Mouse (Mus musculus): ENCODE measurements around the gene Tet3.
"Not testable (repeated sequence)": the region's sequence is repeated elsewhere in the genome, so short reads cannot be mapped to it uniquely, and the experiment has no call there.

The Tet3 gene

GRCm38 (mm10) chr6:83361523-83362248 lies 97.2 kb downstream of the Tet3 start:
- no peak for DNase-seq

GRCm38 (mm10) chr6:83357436-83357835 lies 101.4 kb downstream of the Tet3 start:
- DNase-seq, result no peak

GRCm38 (mm10) chr6:83356569-83357138 lies 102.2 kb downstream of the Tet3 start:
- peak; percentile 86 for DNase-seq

GRCm38 (mm10) chr6:83354856-83355781 lies 103.8 kb downstream of the Tet3 start:
- DNase-seq, result no peak

GRCm38 (mm10) chr6:83352666-83353410 lies 106.0 kb downstream of the Tet3 start:
- DNase-seq, result no peak

- DNase-seq, result no peak
Measured at GRCm38 (mm10) chr6:83351490-83352160, 107.3 kb downstream of the Tet3 start.

- no peak for DNase-seq
Measured at GRCm38 (mm10) chr6:83350851-83351405, 108.0 kb downstream of the Tet3 start.

- DNase-seq, result no peak
Measured at GRCm38 (mm10) chr6:83350172-83350571, 108.7 kb downstream of the Tet3 start.

GRCm38 (mm10) chr6:83349274-83349958 lies 109.5 kb downstream of the Tet3 start:
- DNase-seq, result peak; percentile 96

- DNase-seq, result no peak
Measured at GRCm38 (mm10) chr6:83348873-83349272, 110.0 kb downstream of the Tet3 start, which contains the start of gene Bola3. Gene Bola3 (plus strand): TSS chr6:83349147.

- no peak for DNase-seq
Measured at GRCm38 (mm10) chr6:83347916-83348315, 111.0 kb downstream of the Tet3 start.

- DNase-seq, result not testable (repeated sequence)
Measured at GRCm38 (mm10) chr6:83345285-83345684, 113.6 kb downstream of the Tet3 start.

- no peak for DNase-seq
Measured at GRCm38 (mm10) chr6:83342957-83343356, 115.9 kb downstream of the Tet3 start.

- DNase-seq, result no peak
Measured at GRCm38 (mm10) chr6:83341387-83341786, 117.5 kb downstream of the Tet3 start.

- no peak for DNase-seq
Measured at GRCm38 (mm10) chr6:83327591-83328190, 131.2 kb downstream of the Tet3 start.

GRCm38 (mm10) chr6:83326761-83327160 lies 132.1 kb downstream of the Tet3 start:
- no peak for DNase-seq

GRCm38 (mm10) chr6:83326394-83326736 lies 132.5 kb downstream of the Tet3 start:
- no peak for DNase-seq

- peak; percentile 95 for DNase-seq
Measured at GRCm38 (mm10) chr6:83325525-83326393, 133.1 kb downstream of the Tet3 start, which contains the start of the genes Mthfd2 and Mob1a. Gene Mthfd2 (minus strand): TSS chr6:83325908. Gene Mob1a (plus strand): TSS chr6:83326016.

- no peak for DNase-seq
Measured at GRCm38 (mm10) chr6:83323652-83324419, 135.0 kb downstream of the Tet3 start.
